In genomic region chr13:8202681-8203476, GRCm38 (mm10) we compare ENCODE assay signal across 8 mouse cellular contexts. TPM values are rescaled to one million over a fixed set of nuclear protein-coding genes. Genes with fewer than 3 reads are reported as not detected.
DNase-seq lines count a peak whose midpoint lies in the region; ATAC-seq lines count a peak whose summit lies in the region.

TSS of gene Adarb2 (plus strand) at chr13:8202866.

- no peaks in the 10 kb centered on the region for H3K27me3 ChIP-seq in hindbrain, embryonic 11.5 days (ENCODE audit: control insufficient read depth, insufficient read depth, low read length)
- H3K27me3 ChIP-seq in limb, embryonic 10.5 days (ENCODE audit: low read depth, poor library complexity, severe bottlenecking), result peaks cover 40% of the 10 kb centered on the region

- H3K27ac ChIP-seq in hindbrain, embryonic 11.5 days (ENCODE audit: low read depth, low read length), result no peak within 1 kb of the TSS
- H3K27ac ChIP-seq in limb, embryonic 10.5 days, result no peak within 1 kb of the TSS

- H3K9me3 ChIP-seq in hindbrain, embryonic 11.5 days (ENCODE audit: control insufficient read depth, low read length), result no peaks in the 10 kb centered on the region
- no peaks in the 10 kb centered on the region for H3K9me3 ChIP-seq in limb, embryonic 10.5 days (replicated peaks)

- peak within 1 kb of the TSS; percentile 94 for H3K4me2 ChIP-seq in hindbrain, embryonic 11.5 days (replicated peaks; ENCODE audit: low read depth, low read length)

- under 1% methylated on average over 26 of the region's 26 CpGs for WGBS in hindbrain, embryonic 11.5 days
- WGBS in limb, embryonic 10.5 days, result under 1% methylated on average over 26 of the region's 26 CpGs

- peak; percentile 89 for ATAC-seq in hindbrain, embryonic 11.5 days (ENCODE audit: low FRiP score)
- ATAC-seq in megakaryocyte, adult 5-6 weeks (ENCODE audit: poor library complexity, severe bottlenecking), result no peak

- H3K4me1 ChIP-seq in hindbrain, embryonic 11.5 days (replicated peaks; ENCODE audit: control insufficient read depth, insufficient read depth, low read length), result no peaks in the 10 kb centered on the region
- peaks cover 12% of the 10 kb centered on the region for H3K4me1 ChIP-seq in limb, embryonic 10.5 days

- peak within 1 kb of the TSS; percentile 58 for H3K9ac ChIP-seq in hindbrain, embryonic 11.5 days (ENCODE audit: low read depth, low read length)

- H3K4me3 ChIP-seq in hindbrain, embryonic 11.5 days (ENCODE audit: low read depth, low read length), result peak within 1 kb of the TSS; percentile 44
- H3K4me3 ChIP-seq in limb, embryonic 10.5 days, result peak within 1 kb of the TSS; percentile 51

- DNase-seq in thymus, postnatal 4 days, result peak; percentile 5
- DNase-seq in thymus, adult 18-20 months, result no peak
- peak; percentile 80 for DNase-seq in embryo, embryonic 11 days
- peak; percentile 66 for DNase-seq in hindbrain, embryonic 11.5 days (ENCODE audit: low spot score)
- DNase-seq in limb, embryonic 10.5 days (ENCODE audit: low spot score), result peak; percentile 55
- DNase-seq in retina, postnatal 7 days (ENCODE audit: low read depth, low spot score), result peak; percentile 23
- DNase-seq in thymus, postnatal 25 days, result no peak

- H3K36me3 ChIP-seq in hindbrain, embryonic 11.5 days (ENCODE audit: control insufficient read depth, insufficient read depth, low read length), result no peaks in the 10 kb centered on the region
- H3K36me3 ChIP-seq in limb, embryonic 10.5 days, result no peaks in the 10 kb centered on the region

RNA-seq across cellular contexts. Expression of gene Adarb2, which starts in this region (rescaled TPM):
- polyA plus RNA-seq in hindbrain, embryonic 11.5 days (2014; fragmentation: Nextera tagmentation; extraction: Ambion mirVana), result 10.0 and 19.3 TPM in 2 replicates
- polyA plus RNA-seq in limb, embryonic 10.5 days (2016; fragmentation: Nextera tagmentation; extraction: Ambion mirVana), result 0.45 and 0.69 TPM in 2 replicates
- total RNA-seq in megakaryocyte, adult 5-6 weeks (2015), result not detected in 2 replicates
- total RNA-seq in megakaryocyte, adult 5-6 weeks (2017), result 0.04 TPM in 1 of 2 replicates, not detected in the other

Comparison
In these comparisons a context has a peak if more than half of its experiments do, and no peak if none do; other contexts are left out.
1. DNase-seq: peak in thymus, postnatal 4 days (single experiment), embryo, embryonic 11 days (single experiment), hindbrain, embryonic 11.5 days (single experiment) and retina, postnatal 7 days (single experiment); none in thymus, adult 18-20 months (0 of 2) and thymus, postnatal 25 days (single experiment).
2. Peak in DNase-seq and H3K4me3 ChIP-seq in limb, embryonic 10.5 days; RNA of the gene not detected or under 1 TPM.